Mouse (Mus musculus) v-Abl transformed pro-B cells (cell line): Measurements from ENCODE around the gene Gramd4.

Experiments used
- in situ Hi-C, 2 experiments: fragments of 400-800 bp; cut with MboI; formaldehyde crosslinking; loops; one replicate each; pipeline ENCODE4 v1.15.1; 2025; ENCODE audit not compliant: unreplicated experiment in 2 of 2

The Gramd4 gene

GRCm38 (mm10) chr15:86140323-86140722, 82.8 kb downstream of the Gramd4 start:
- in situ Hi-C loops = no loop called here

- in situ Hi-C loops = no loop called here
Measured at GRCm38 (mm10) chr15:86144577-86144976, 87.1 kb downstream of the Gramd4 start.

GRCm38 (mm10) chr15:86145046-86145445, 87.6 kb downstream of the Gramd4 start:
- in situ Hi-C loops = no loop called here

GRCm38 (mm10) chr15:86146922-86147321, 89.4 kb downstream of the Gramd4 start:
- in situ Hi-C loops = no loop called here

- in situ Hi-C loops = loop anchor here in 1 of 2 experiments (5.0 kb wide), 1 partner anchor 52 kb away; no protein-coding TSS in a partner anchor
Measured at GRCm38 (mm10) chr15:86150593-86150992, 93.1 kb downstream of the Gramd4 start.

GRCm38 (mm10) chr15:86153481-86153960, 96.0 kb downstream of the Gramd4 start:
- in situ Hi-C loops = loop anchor here in 1 of 2 experiments (5.0 kb wide), 1 partner anchor 49 kb away; no protein-coding TSS in a partner anchor

- in situ Hi-C loops = no loop called here
Measured at GRCm38 (mm10) chr15:86156492-86156891, 99.0 kb downstream of the Gramd4 start.

- in situ Hi-C loops = no loop called here
Measured at GRCm38 (mm10) chr15:86159093-86159492, 101.6 kb downstream of the Gramd4 start.

GRCm38 (mm10) chr15:86159719-86160118, 102.2 kb downstream of the Gramd4 start:
- in situ Hi-C loops = loop anchor here in 1 of 2 experiments (5.0 kb wide), 1 partner anchor 43 kb away; no protein-coding TSS in a partner anchor

GRCm38 (mm10) chr15:86160906-86161305, 103.4 kb downstream of the Gramd4 start:
- in situ Hi-C loops = loop anchor here in 1 of 2 experiments (5.0 kb wide), 1 partner anchor 41 kb away; no protein-coding TSS in a partner anchor

- in situ Hi-C loops = loop anchor here in 1 of 2 experiments (5.0 kb wide), 1 partner anchor 41 kb away; no protein-coding TSS in a partner anchor
Measured at GRCm38 (mm10) chr15:86161800-86162199, 104.3 kb downstream of the Gramd4 start.

GRCm38 (mm10) chr15:86164718-86165345, 107.3 kb downstream of the Gramd4 start:
- in situ Hi-C loops = loop anchor here in 1 of 2 experiments (5.0 kb wide), 1 partner anchor 37 kb away; no protein-coding TSS in a partner anchor

- in situ Hi-C loops = no loop called here
Measured at GRCm38 (mm10) chr15:86165811-86166590, 108.5 kb downstream of the Gramd4 start.

- in situ Hi-C loops = no loop called here
Measured at GRCm38 (mm10) chr15:86167032-86167655, 109.6 kb downstream of the Gramd4 start.

GRCm38 (mm10) chr15:86167787-86168504, 110.5 kb downstream of the Gramd4 start:
- in situ Hi-C loops = no loop called here

GRCm38 (mm10) chr15:86168505-86168867, 111.0 kb downstream of the Gramd4 start:
- in situ Hi-C loops = no loop called here

- in situ Hi-C loops = no loop called here
Measured at GRCm38 (mm10) chr15:86168941-86169816, 111.7 kb downstream of the Gramd4 start.

- in situ Hi-C loops = no loop called here
Measured at GRCm38 (mm10) chr15:86169817-86170110, 112.3 kb downstream of the Gramd4 start.

GRCm38 (mm10) chr15:86171316-86171715, 113.8 kb downstream of the Gramd4 start:
- in situ Hi-C loops = no loop called here

- in situ Hi-C loops = no loop called here
Measured at GRCm38 (mm10) chr15:86172124-86172523, 114.6 kb downstream of the Gramd4 start.
